Mouse (Mus musculus) lung, postnatal 0 days (tissue): ENCODE results near the gene Slfn4. TPM values are rescaled to one million over a fixed set of nuclear protein-coding genes. Genes with fewer than 3 reads are reported as not detected.

Experiments
- ATAC-seq: fragments of 200-750 bp; cut with Nextera tagmentation; 2 replicates; pipeline ENCODE4 v1.8.0; 2017; ENCODE audit warnings: moderate library complexity
- DNase-seq: peaks from one replicate; pipeline ENCODE4 v3.0.0-alpha.2; 2016; ENCODE audit warnings: low spot score
- H3K27ac ChIP-seq: fragments of 300-500 bp; sonication (generic); 2 replicates; pipeline ENCODE4 v1.5.1; 2014; ENCODE audit warnings: antibody characterized with exemption, mild to moderate bottlenecking, low read length, mixed read lengths
- H3K27me3 ChIP-seq: fragments of 300-500 bp; sonication (generic); replicated peaks from 2 replicates; pipeline ENCODE4 v1.6.1; 2014; ENCODE audit warnings: low read length, mixed read lengths; ENCODE audit not compliant: insufficient read depth
- H3K36me3 ChIP-seq: fragments of 300-500 bp; sonication (generic); 2 replicates; pipeline ENCODE4 v1.6.1; 2014; ENCODE audit warnings: low read length, mixed read lengths; ENCODE audit not compliant: insufficient read depth
- H3K4me1 ChIP-seq: fragments of 300-500 bp; sonication (generic); 2 replicates; pipeline ENCODE4 v1.6.1; 2014; ENCODE audit warnings: antibody characterized with exemption, low read depth, low read length, mixed read lengths; ENCODE audit not compliant: insufficient read depth
- H3K4me2 ChIP-seq: fragments of 300-500 bp; sonication (generic); replicated peaks from 2 replicates; pipeline ENCODE4 v1.6.1; 2014; ENCODE audit warnings: low read depth, mild to moderate bottlenecking, low read length, moderate library complexity, mixed read lengths
- H3K4me3 ChIP-seq: fragments of 300-500 bp; sonication (generic); 2 replicates; pipeline ENCODE4 v1.5.1; 2014; ENCODE audit warnings: low read depth, low read length
- H3K9ac ChIP-seq: fragments of 300-500 bp; sonication (generic); replicated peaks from 2 replicates; pipeline ENCODE4 v1.6.1; 2014; ENCODE audit warnings: low read depth, mild to moderate bottlenecking
- H3K9me3 ChIP-seq: fragments of 300-500 bp; sonication (generic); 2 replicates; pipeline ENCODE4 v1.6.1; 2016; ENCODE audit warnings: low read length, mixed read lengths
- CTCF ChIP-seq: IDR thresholded peaks from 2 replicates; pipeline ENCODE4 v1.5.1; 2016; ENCODE audit warnings: antibody characterized with exemption, mild to moderate bottlenecking
- WGBS: fragments of 180-500 bp; shearing (Covaris S2); extraction: QIAGEN DNeasy Blood & Tissue Kit; methylation state at CpG from one replicate; pipeline ENCODE4 v1.1.7; 2014; 5-methylcytosine and 5-hydroxymethylcytosine counted together
- polyA plus RNA-seq: library from polyadenylated mRNA; unstranded; fragments of >200 nt; fragmentation: Nextera tagmentation; extraction: Ambion mirVana; gene quantifications from 2 replicates; pipeline ENCODE4 v1.2.1, GENCODE M21; 2015

Slfn4 gene
- polyA plus RNA-seq, 1 experiment from 2014 or later: 0.44 TPM

DNA sequence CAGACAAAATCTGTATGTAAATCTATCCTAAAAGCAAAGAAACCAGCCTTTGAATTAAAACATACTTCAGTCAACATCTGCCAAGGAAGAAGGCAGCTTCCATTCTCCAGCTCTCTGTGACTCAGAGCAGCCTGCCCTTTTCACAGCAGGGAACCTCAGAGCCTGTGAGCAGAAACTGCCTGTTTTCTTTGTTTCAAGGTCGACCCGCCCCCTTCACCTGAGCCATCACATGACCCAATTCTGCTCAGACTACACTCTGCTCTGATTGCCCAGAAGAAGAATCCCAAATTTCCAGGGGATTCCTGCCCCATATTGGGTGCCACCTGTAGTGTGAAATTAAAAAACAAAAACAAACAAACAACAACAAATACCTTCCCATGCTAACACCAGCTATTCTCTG is 64.8 kb downstream of the Slfn4 start:
- no peak overlapping the region for H3K27ac ChIP-seq
- 16% methylated on average over 2 of the region's 2 CpGs for WGBS
- no peaks in the 10 kb centered on the region for H3K36me3 ChIP-seq
- H3K27me3 ChIP-seq: no peaks in the 10 kb centered on the region
- no peak overlapping the region for H3K9ac ChIP-seq
- no peaks in the 10 kb centered on the region for H3K9me3 ChIP-seq
- no peak overlapping the region for H3K4me3 ChIP-seq
- no peak for TF ChIP-seq CTCF
- H3K4me2 ChIP-seq: no peak overlapping the region
- no peak for DNase-seq
- no peaks in the 10 kb centered on the region for H3K4me1 ChIP-seq
- ATAC-seq: no peak

Other genes with a start within 250 kb of the Slfn4 start
- 25.8 and 29.9 TPM in 2 replicates for gene Slfn5, start 223.8 kb upstream of the Slfn4 start, polyA plus RNA-seq
- 2.2 and 3.1 TPM in 2 replicates for gene Slfn9, start 183.4 kb upstream of the Slfn4 start, polyA plus RNA-seq
- gene Slfn8, start 154.4 kb upstream of the Slfn4 start, polyA plus RNA-seq: 0.33 and 0.54 TPM in 2 replicates
- 19.0 and 21.5 TPM in 2 replicates for gene Slfn2, start 110.1 kb upstream of the Slfn4 start, polyA plus RNA-seq
- 2.3 and 2.4 TPM in 2 replicates for gene Slfn1, start 58.3 kb upstream of the Slfn4 start, polyA plus RNA-seq
- gene Slfn3, start 16.1 kb downstream of the Slfn4 start, polyA plus RNA-seq: 1.4 and 1.5 TPM in 2 replicates
- gene Slfn14, start 111.5 kb downstream of the Slfn4 start, polyA plus RNA-seq: 0.75 and 1.3 TPM in 2 replicates
- 26.5 and 30.9 TPM in 2 replicates for gene Ap2b1, start 123.8 kb downstream of the Slfn4 start, polyA plus RNA-seq
- 9.0 and 9.5 TPM in 2 replicates for gene Pex12, start 127.4 kb downstream of the Slfn4 start, polyA plus RNA-seq
- 0.80 and 1.2 TPM in 2 replicates for gene Rasl10b, start 234.0 kb downstream of the Slfn4 start, polyA plus RNA-seq